Mouse (Mus musculus): ENCODE measurements around the gene Serpine3. TPM values are rescaled to one million over a fixed set of nuclear protein-coding genes. Genes with fewer than 3 reads are reported as not detected.
"Not testable (repeated sequence)": the region's sequence is repeated elsewhere in the genome, so short reads cannot be mapped to it uniquely, and the experiment has no call there.

Serpine3 gene
- total RNA-seq (2015), result not detected in 2 replicates
- total RNA-seq (2017), result not detected in 2 replicates

GRCm38 (mm10) chr14:62663367-62663766 is at the start of gene Serpine3:
Serpine3 (plus strand) TSS chr14:62663667.
- no peak for ATAC-seq (replicated peaks; ENCODE audit: poor library complexity)

GRCm38 (mm10) chr14:62622393-62622792 is 41.1 kb upstream of the Serpine3 start:
- no peak for ATAC-seq (replicated peaks; ENCODE audit: poor library complexity)

- ATAC-seq (replicated peaks; ENCODE audit: poor library complexity), result no peak
Measured at GRCm38 (mm10) chr14:62627951-62628350, 35.5 kb upstream of the Serpine3 start.

- ATAC-seq (replicated peaks; ENCODE audit: poor library complexity), result no peak
Measured at GRCm38 (mm10) chr14:62637436-62638344, 25.8 kb upstream of the Serpine3 start.

- no peak for ATAC-seq (replicated peaks; ENCODE audit: poor library complexity)
Measured at GRCm38 (mm10) chr14:62638345-62638702, 25.1 kb upstream of the Serpine3 start.

- no peak for ATAC-seq (replicated peaks; ENCODE audit: poor library complexity)
Measured at GRCm38 (mm10) chr14:62639111-62639510, 24.4 kb upstream of the Serpine3 start.

GRCm38 (mm10) chr14:62639551-62639950 is 23.9 kb upstream of the Serpine3 start:
- ATAC-seq (replicated peaks; ENCODE audit: poor library complexity), result no peak

GRCm38 (mm10) chr14:62640396-62640795 is 23.1 kb upstream of the Serpine3 start:
- ATAC-seq (replicated peaks; ENCODE audit: poor library complexity), result no peak

GRCm38 (mm10) chr14:62642368-62642767 is 21.1 kb upstream of the Serpine3 start:
- not testable (repeated sequence) for ATAC-seq (replicated peaks; ENCODE audit: poor library complexity)

- ATAC-seq (replicated peaks; ENCODE audit: poor library complexity), result no peak
Measured at GRCm38 (mm10) chr14:62648405-62648804, 15.1 kb upstream of the Serpine3 start.

- no peak for ATAC-seq (replicated peaks; ENCODE audit: poor library complexity)
Measured at GRCm38 (mm10) chr14:62650376-62650775, 13.1 kb upstream of the Serpine3 start.

- ATAC-seq (replicated peaks; ENCODE audit: poor library complexity), result no peak
Measured at GRCm38 (mm10) chr14:62651771-62652170, 11.7 kb upstream of the Serpine3 start.

GRCm38 (mm10) chr14:62655996-62656395 is 7.5 kb upstream of the Serpine3 start:
- ATAC-seq (replicated peaks; ENCODE audit: poor library complexity), result no peak

GRCm38 (mm10) chr14:62657469-62657868 is 6.0 kb upstream of the Serpine3 start:
- ATAC-seq (replicated peaks; ENCODE audit: poor library complexity), result no peak

GRCm38 (mm10) chr14:62662381-62662780 is 1.1 kb upstream of the Serpine3 start:
- ATAC-seq (replicated peaks; ENCODE audit: poor library complexity), result no peak

GRCm38 (mm10) chr14:62664976-62665673 is 1.7 kb downstream of the Serpine3 start:
- ATAC-seq (replicated peaks; ENCODE audit: poor library complexity), result peak; percentile 52

- no peak for ATAC-seq (replicated peaks; ENCODE audit: poor library complexity)
Measured at GRCm38 (mm10) chr14:62673646-62674045, 10.2 kb downstream of the Serpine3 start.

GRCm38 (mm10) chr14:62718161-62718560 is 54.7 kb downstream of the Serpine3 start:
- ATAC-seq (replicated peaks; ENCODE audit: poor library complexity), result no peak

- no peak for ATAC-seq (replicated peaks; ENCODE audit: poor library complexity)
Measured at GRCm38 (mm10) chr14:62721625-62722024, 58.2 kb downstream of the Serpine3 start.

- ATAC-seq (replicated peaks; ENCODE audit: poor library complexity), result peak; percentile 54
Measured at GRCm38 (mm10) chr14:62724560-62724959, 61.1 kb downstream of the Serpine3 start.

- ATAC-seq (replicated peaks; ENCODE audit: poor library complexity), result no peak
Measured at GRCm38 (mm10) chr14:62731902-62732301, 68.4 kb downstream of the Serpine3 start.

GRCm38 (mm10) chr14:62733666-62734065 is 70.2 kb downstream of the Serpine3 start:
- ATAC-seq (replicated peaks; ENCODE audit: poor library complexity), result no peak

Measured in megakaryocyte progenitor cell, adult 5-6 weeks (primary cell).